Mouse (Mus musculus) stomach, embryonic 14.5 days (tissue): ENCODE results near the gene Dock7. TPM values are rescaled to one million over a fixed set of nuclear protein-coding genes. Genes with fewer than 3 reads are reported as not detected.

Experiments
- ATAC-seq: fragments of 200-750 bp; cut with Nextera tagmentation; 2 replicates; pipeline ENCODE4 v1.8.0; 2017; ENCODE audit warnings: low read depth, moderate TSS enrichment; ENCODE audit not compliant: insufficient number of reproducible peaks, insufficient read depth, low FRiP score
- H3K27ac ChIP-seq: fragments of 300-500 bp; sonication (generic); 2 replicates; pipeline ENCODE4 v1.5.1; 2014; ENCODE audit warnings: mild to moderate bottlenecking, low read length, moderate library complexity, mixed read lengths
- H3K27me3 ChIP-seq: fragments of 300-500 bp; sonication (generic); 2 replicates; pipeline ENCODE4 v1.6.1; 2014; ENCODE audit warnings: low read length, control low read depth, mixed read lengths; ENCODE audit not compliant: control insufficient read depth, insufficient read depth
- H3K36me3 ChIP-seq: fragments of 300-500 bp; sonication (generic); 2 replicates; pipeline ENCODE4 v1.6.1; 2014; ENCODE audit warnings: mild to moderate bottlenecking, control low read depth, low read length, moderate library complexity, mixed read lengths; ENCODE audit not compliant: control insufficient read depth, insufficient read depth
- H3K4me1 ChIP-seq: fragments of 300-500 bp; sonication (generic); 2 replicates; pipeline ENCODE4 v1.6.1; 2014; ENCODE audit warnings: low read length, control low read depth, mixed read lengths; ENCODE audit not compliant: control insufficient read depth, insufficient read depth
- H3K4me2 ChIP-seq: fragments of 300-500 bp; sonication (generic); replicated peaks from 2 replicates; pipeline ENCODE4 v1.6.1; 2014; ENCODE audit warnings: low read depth, low read length, control low read depth
- H3K4me3 ChIP-seq: fragments of 300-500 bp; sonication (generic); 2 replicates; pipeline ENCODE4 v1.5.1; 2014; ENCODE audit warnings: low read depth, low read length, control low read depth
- H3K9ac ChIP-seq: fragments of 300-500 bp; sonication (generic); replicated peaks from 2 replicates; pipeline ENCODE4 v1.6.1; 2014; ENCODE audit warnings: low read depth, mild to moderate bottlenecking, control low read depth, low read length, moderate library complexity, mixed read lengths
- H3K9me3 ChIP-seq: fragments of 300-500 bp; sonication (generic); 2 replicates; pipeline ENCODE4 v1.6.1; 2016; ENCODE audit warnings: low read depth, low read length, control low read depth; ENCODE audit not compliant: control insufficient read depth
- WGBS: fragments of 180-500 bp; shearing (Covaris S2); extraction: QIAGEN DNeasy Blood & Tissue Kit; methylation state at CpG from one replicate; pipeline ENCODE4 v1.1.7; 2014; 5-methylcytosine and 5-hydroxymethylcytosine counted together
- polyA plus RNA-seq: library from polyadenylated mRNA; unstranded; fragments of >200 nt; fragmentation: Nextera tagmentation; extraction: Ambion mirVana; gene quantifications from 2 replicates; pipeline ENCODE4 v1.2.1, GENCODE M21; 2014

The Dock7 gene
- polyA plus RNA-seq, 1 experiment from 2014 or later, result 75.7 TPM

DNA sequence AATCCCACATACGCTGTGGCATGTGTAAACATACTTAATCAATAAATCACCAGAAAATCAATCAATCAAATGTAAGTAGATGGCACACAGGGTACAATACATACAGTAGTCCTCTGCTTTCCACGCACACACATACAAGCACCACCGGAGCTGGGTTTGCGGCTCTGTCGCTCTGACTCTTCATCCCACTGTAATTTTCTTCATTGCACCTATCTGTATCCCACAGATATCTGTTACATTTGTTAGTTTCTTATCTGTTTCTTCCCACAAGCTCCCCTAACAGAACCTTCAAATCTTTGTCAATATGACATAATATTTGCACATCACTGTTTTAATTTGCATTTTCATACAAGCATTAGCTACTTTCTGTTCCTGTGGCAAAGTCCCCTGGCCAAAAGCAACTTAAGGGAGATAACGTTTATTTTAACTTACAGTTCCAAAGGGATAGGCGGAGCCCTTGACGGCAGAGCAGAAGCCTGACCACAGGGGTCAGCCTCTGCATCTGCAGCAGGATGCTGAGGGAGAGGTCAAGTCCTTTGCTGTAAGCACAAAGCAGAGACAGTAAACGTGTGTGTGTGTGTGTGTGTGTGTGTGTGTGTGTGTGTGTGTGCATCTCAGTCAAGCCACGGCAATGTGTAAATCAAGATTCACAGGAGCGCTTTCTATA, 36.1 kb upstream of the Dock7 start:
- WGBS, result 46% methylated on average over 11 of the region's 11 CpGs
- Histone ChIP-seq H3K4me3 (no peak overlapping the region), H3K4me2 (no peak overlapping the region), H3K4me1 (peaks cover 7% of the 10 kb centered on the region; the same call in 1 of the 2 replicates), H3K36me3 (no peaks in the 10 kb centered on the region), H3K27me3 (no peaks in the 10 kb centered on the region), H3K9me3 (no peaks in the 10 kb centered on the region), H3K27ac (no peak overlapping the region), H3K9ac (no peak overlapping the region)
- ATAC-seq, result no peak

DNA sequence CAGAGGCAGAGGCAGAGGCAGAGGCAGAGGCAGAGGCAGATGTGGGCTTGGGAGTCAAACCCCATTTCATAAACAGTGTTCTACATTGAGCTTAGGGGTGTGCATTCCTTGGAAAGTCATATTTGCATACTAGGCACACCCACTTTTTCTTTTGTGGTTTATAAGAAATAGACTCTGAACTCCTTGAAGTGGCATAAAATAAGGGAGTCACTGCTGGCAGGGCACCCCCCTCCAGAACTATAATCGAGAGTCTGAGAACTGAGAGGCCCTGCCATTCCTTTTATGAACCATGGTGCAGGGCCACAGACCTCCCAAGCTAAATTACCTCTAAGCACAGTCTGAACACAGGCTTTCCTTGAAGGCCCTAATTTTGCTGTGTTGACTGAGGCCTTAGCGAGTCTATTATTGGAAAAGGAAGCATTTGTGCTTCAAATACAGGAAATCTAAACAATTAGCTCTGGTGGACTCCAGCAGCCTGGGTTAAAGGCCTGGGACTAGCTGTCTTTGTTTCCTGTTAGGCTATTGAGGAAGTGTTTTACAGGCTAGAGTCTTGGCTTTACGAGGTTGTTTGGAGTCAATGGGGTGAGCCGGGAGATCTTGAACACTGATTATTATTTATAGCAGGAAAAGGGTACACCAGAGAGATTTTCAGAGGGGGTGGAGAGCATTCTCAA, 31.3 kb upstream of the Dock7 start:
- H3K4me3 ChIP-seq, result no peak overlapping the region
- no peaks in the 10 kb centered on the region for H3K4me1 ChIP-seq
- H3K27me3 ChIP-seq, result no peaks in the 10 kb centered on the region
- H3K36me3 ChIP-seq, result no peaks in the 10 kb centered on the region
- no peaks in the 10 kb centered on the region for H3K9me3 ChIP-seq
- 50% methylated on average over 4 of the region's 4 CpGs for WGBS
- H3K4me2 ChIP-seq, result no peak overlapping the region
- no peak for ATAC-seq
- no peak overlapping the region for H3K9ac ChIP-seq
- H3K27ac ChIP-seq, result no peak overlapping the region

DNA sequence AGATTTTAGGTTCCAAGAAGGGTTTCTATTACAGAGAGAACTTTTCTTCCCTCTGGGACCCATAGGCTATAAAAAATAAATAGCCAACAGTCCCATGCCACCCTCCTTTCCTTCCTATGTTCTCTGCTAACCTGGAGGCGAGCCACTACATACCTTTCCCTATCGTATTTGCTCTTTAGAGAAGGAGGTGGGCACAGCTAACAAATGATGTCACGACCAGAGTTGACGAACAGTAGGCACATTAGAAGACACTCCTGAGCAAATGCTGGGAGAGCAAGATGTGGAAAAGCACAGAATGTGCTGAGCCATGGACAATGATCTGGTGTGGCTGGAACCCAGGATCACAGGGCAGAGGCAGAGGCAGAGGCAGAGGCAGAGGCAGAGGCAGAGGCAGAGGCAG, 30.7 kb upstream of the Dock7 start:
- Histone ChIP-seq H3K4me1 (no peaks in the 10 kb centered on the region), H3K9ac (no peak overlapping the region), H3K4me3 (no peak overlapping the region), H3K9me3 (no peaks in the 10 kb centered on the region), H3K27me3 (no peaks in the 10 kb centered on the region), H3K4me2 (no peak overlapping the region), H3K36me3 (no peaks in the 10 kb centered on the region), H3K27ac (no peak overlapping the region)
- ATAC-seq, result no peak
- 74% methylated on average over 4 of the region's 4 CpGs for WGBS

DNA sequence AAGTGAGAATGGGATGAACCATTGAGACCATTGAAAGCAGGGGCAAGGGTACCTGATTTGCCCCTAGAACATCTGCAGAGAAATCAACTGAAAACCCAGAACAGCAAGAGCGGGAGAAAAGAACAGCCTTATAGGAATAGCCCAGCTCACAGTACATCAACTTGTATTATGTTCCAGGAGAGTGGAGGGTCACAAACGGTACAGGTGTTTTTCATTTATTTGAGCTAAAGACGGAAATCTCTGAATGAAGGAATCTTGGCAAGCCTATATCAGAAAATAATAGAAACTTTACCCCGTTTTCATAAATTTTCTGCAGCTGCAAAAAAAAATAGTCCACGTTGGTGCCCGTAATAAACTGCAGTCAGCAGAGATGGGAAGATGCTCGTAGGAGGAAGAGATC, 22.6 kb upstream of the Dock7 start:
- Histone ChIP-seq H3K36me3 (no peaks in the 10 kb centered on the region), H3K9ac (no peak overlapping the region), H3K4me2 (no peak overlapping the region), H3K4me3 (no peak overlapping the region), H3K27ac (no peak overlapping the region), H3K9me3 (no peaks in the 10 kb centered on the region), H3K4me1 (no peaks in the 10 kb centered on the region), H3K27me3 (no peaks in the 10 kb centered on the region)
- ATAC-seq, result no peak
- WGBS, result 74% methylated on average over 7 of the region's 7 CpGs

DNA sequence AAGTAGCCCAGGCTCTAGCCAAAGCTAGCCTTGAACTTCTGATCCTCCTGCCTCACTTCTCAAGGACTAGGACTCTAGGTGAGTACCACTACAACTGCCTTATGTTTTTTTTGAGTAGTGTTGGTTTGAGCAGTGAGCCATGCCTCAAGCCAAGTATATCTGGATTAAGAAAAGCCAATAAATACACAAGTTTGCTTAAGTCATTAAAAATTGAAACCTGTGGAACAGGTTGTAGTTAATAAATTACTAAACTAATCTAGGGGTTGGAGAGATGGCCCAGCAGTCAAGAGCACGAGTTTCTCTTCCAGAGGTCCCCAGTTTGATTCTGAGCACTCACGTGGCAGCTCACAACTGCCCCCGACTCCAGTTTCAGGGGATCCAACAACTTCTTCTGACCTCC, 20.9 kb upstream of the Dock7 start:
- Histone ChIP-seq H3K27ac (peak overlapping the region; percentile 45; the same call in 1 of the 2 replicates), H3K4me3 (no peak overlapping the region), H3K4me2 (no peak overlapping the region), H3K36me3 (no peaks in the 10 kb centered on the region), H3K9ac (no peak overlapping the region), H3K9me3 (no peaks in the 10 kb centered on the region), H3K4me1 (no peaks in the 10 kb centered on the region), H3K27me3 (no peaks in the 10 kb centered on the region)
- WGBS, result 56% methylated on average over 3 of the region's 3 CpGs
- ATAC-seq, result peak; percentile 88

DNA sequence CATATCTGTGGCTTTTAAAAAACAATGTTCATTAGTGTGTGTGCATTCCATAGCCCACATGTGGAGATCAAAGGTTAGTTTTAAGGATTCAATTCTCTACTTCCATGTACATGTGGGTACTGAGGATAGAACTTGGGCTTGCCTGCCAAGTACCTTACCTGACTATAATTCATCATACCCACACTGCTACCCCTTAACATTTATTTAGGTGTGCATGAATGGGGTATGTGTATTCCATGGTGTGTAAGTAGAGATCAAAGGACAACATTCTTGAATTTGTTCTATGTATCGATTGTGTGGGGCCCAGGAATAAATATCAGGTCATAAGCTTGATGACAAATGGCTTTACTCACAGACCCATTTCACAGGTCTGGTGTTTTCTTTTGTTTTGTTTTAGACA, 20.5 kb upstream of the Dock7 start:
- Histone ChIP-seq H3K27ac (no peak overlapping the region; the same call in 1 of the 2 replicates), H3K9me3 (no peaks in the 10 kb centered on the region), H3K27me3 (no peaks in the 10 kb centered on the region), H3K4me1 (no peaks in the 10 kb centered on the region), H3K36me3 (no peaks in the 10 kb centered on the region), H3K9ac (no peak overlapping the region), H3K4me2 (no peak overlapping the region), H3K4me3 (no peak overlapping the region)
- WGBS, result 62% methylated on average over 1 of the region's 1 CpGs
- no peak for ATAC-seq

DNA sequence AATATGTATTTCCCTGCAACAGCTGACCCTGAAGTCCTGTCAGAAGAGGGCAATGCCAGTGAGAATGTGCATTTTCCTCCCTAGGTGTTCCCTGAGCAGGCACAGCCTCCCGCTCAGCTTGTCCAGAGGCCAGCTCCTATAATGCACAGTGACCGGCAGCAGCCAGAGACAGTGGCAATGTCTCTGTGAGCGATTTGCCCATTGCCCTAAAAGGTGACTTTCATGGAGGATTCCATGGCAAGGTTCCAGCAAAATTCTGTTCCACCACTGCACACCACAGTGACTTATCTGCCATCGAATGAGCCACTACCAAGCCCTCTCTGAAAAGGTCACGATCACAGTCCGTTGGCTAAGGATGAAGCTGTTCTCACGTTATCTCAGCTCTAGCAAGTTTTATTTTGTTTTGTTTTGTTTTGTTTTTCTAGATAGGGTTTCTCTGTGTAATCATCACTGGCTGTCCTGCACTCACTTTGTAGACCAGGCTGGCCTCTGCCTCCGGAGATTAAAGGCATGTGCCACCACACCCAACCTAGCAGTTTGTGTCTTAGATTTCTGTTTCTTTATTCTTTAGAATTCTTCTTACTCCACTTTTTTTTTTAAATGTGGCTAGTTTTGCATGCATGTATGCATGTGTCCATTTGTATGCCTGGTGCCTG, 17.4 kb upstream of the Dock7 start:
- Histone ChIP-seq H3K4me3 (no peak overlapping the region), H3K4me2 (no peak overlapping the region), H3K4me1 (no peaks in the 10 kb centered on the region), H3K27me3 (no peaks in the 10 kb centered on the region), H3K36me3 (no peaks in the 10 kb centered on the region), H3K9me3 (no peaks in the 10 kb centered on the region), H3K27ac (no peak overlapping the region), H3K9ac (no peak overlapping the region)
- ATAC-seq, result no peak
- WGBS, result 85% methylated on average over 8 of the region's 8 CpGs

DNA sequence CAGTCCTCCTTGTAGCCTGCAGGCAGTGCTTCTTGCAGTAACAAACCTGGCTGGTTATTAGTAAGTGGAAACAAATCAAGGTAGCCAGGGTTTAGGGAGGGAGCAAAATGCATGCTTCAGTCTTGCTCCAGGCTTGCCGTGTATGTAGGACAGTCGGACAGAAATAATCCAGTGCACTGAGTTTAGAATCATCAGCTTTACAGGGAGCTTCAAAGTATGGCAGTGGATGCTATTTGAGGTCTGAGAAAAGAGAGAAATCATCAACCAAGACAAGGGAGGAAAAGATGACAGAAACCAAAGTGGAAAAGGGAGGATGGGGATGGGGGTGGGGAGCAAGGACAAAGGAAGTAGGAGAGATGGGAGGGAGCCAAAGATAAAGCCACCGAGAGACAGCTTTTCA, 13.8 kb upstream of the Dock7 start:
- H3K4me2 ChIP-seq, result no peak overlapping the region
- no peaks in the 10 kb centered on the region for H3K4me1 ChIP-seq
- ATAC-seq, result no peak
- H3K4me3 ChIP-seq, result no peak overlapping the region
- 69% methylated on average over 3 of the region's 3 CpGs for WGBS
- H3K9ac ChIP-seq, result no peak overlapping the region
- H3K9me3 ChIP-seq, result no peaks in the 10 kb centered on the region
- H3K27me3 ChIP-seq, result no peaks in the 10 kb centered on the region
- H3K27ac ChIP-seq, result no peak overlapping the region
- H3K36me3 ChIP-seq, result no peaks in the 10 kb centered on the region
